Mouse (Mus musculus): Measurements from ENCODE around the gene Cdca8.

- TF ChIP-seq CTCF (IDR thresholded peaks at IDR 0.05; ENCODE audit: insufficient read depth, low read depth, low read length), result no peak
- TF ChIP-seq POLR2A (IDR thresholded peaks at IDR 0.05; ENCODE audit: insufficient read depth, low read depth, low read length), result no peak
Measured at GRCm38 (mm10) chr4:124950181-124951035, 11.3 kb upstream of the Cdca8 start.
